Mouse (Mus musculus) myocyte (in vitro differentiated cells): ENCODE data around the gene Cd5.

Experiments
- CEBPB ChIP-seq: IDR thresholded peaks from 2 replicates; pipeline ENCODE4 v1.6.1; 2011; ENCODE audit warnings: mild to moderate bottlenecking, moderate library complexity; ENCODE audit not compliant: poor library complexity, insufficient read depth, severe bottlenecking
- POLR2A ChIP-seq: IDR thresholded peaks from one replicate; pipeline ENCODE4 v1.6.1; 2011; ENCODE audit warnings: low read depth, mild to moderate bottlenecking, control low read depth, moderate library complexity; ENCODE audit not compliant: insufficient read length

- TF ChIP-seq POLR2A (no peak), CEBPB (no peak)
Measured at GRCm38 (mm10) chr19:10738038-10738437, 764 bp downstream of the Cd5 start.
